Mouse (Mus musculus) neutrophil, adult 83 days (primary cell): ENCODE data around the gene Gm21173. TPM values are rescaled to one million over a fixed set of nuclear protein-coding genes. Genes with fewer than 3 reads are reported as not detected.

ENCODE experiments used
- total RNA-seq, 2 experiments: library from RNA; stranded (reverse); gene quantifications; one replicate each; pipeline ENCODE4 v1.2.4; 2023

Gm21173 gene
- total RNA-seq, result not detected

DNA sequence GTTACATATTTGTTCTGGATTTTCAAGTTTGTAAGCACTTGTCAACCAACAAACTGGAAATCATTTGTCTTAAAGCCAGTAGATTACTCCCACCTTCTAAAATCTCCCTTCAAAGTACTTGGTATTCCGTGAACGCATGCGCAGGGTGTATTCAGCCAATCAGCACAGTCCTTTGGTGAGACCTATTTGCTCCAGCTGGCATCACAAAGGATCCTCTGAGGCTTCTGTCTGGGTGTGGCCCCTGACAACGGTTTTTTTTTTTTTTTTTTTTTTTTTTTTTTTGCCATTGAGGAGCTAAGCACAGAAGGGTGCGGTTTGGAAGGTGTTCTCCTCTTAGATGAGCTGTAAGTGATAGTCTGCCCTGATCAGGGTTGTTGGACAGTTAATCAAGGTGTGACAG lies at the start of gene Gm21173:
Gene Gm21173, plus strand, starts transcription at position 301 of the 400 bp plus-strand sequence.

